Mouse (Mus musculus): Measurements from ENCODE around the gene Gucy2e. TPM values are rescaled to one million over a fixed set of nuclear protein-coding genes. Genes with fewer than 3 reads are reported as not detected.

Gene Gucy2e
- total RNA-seq, 2 experiments from 2014 or later, result 2.1 to 2.3 TPM

- TF ChIP-seq CTCF (conservative IDR thresholded peaks at IDR 0.05), result no peak
- Histone ChIP-seq H3K27ac (no peak overlapping the region), H3K4me3 (no peak overlapping the region)
- no peak for DNase-seq (ENCODE audit: low spot score in 2 of 2)
These were observed 11.1 kb downstream of the Gucy2e start for GRCm38 (mm10) chr11:69225715-69226114.

- TF ChIP-seq CTCF (conservative IDR thresholded peaks at IDR 0.05), result no peak
- DNase-seq (ENCODE audit: low spot score in 2 of 2), result no peak
- Histone ChIP-seq H3K27ac (peak overlapping the region; percentile 58; the same call in 1 of the 2 replicates), H3K4me3 (no peak overlapping the region)
These were observed 13.7 kb downstream of the Gucy2e start for GRCm38 (mm10) chr11:69223101-69223500.

- TF ChIP-seq CTCF (conservative IDR thresholded peaks at IDR 0.05), result no peak
- Histone ChIP-seq H3K4me3 (no peak overlapping the region), H3K27ac (no peak overlapping the region)
- DNase-seq (ENCODE audit: low spot score in 2 of 2), result no peak
These were observed 15.8 kb downstream of the Gucy2e start for GRCm38 (mm10) chr11:69221070-69221469.

- no peak for DNase-seq (ENCODE audit: low spot score in 2 of 2)
- Histone ChIP-seq H3K27ac (no peak overlapping the region), H3K4me3 (no peak overlapping the region)
- TF ChIP-seq CTCF (conservative IDR thresholded peaks at IDR 0.05), result no peak
These were observed 18.2 kb downstream of the Gucy2e start for GRCm38 (mm10) chr11:69218661-69219060.

GRCm38 (mm10) chr11:69217411-69217810 is 19.4 kb downstream of the Gucy2e start:
- no peak overlapping the region for H3K27ac ChIP-seq
- DNase-seq (ENCODE audit: low spot score in 2 of 2), result no peak
- no peak for TF ChIP-seq CTCF (conservative IDR thresholded peaks at IDR 0.05)
- H3K4me3 ChIP-seq, result no peak overlapping the region

- peak; percentile 68 to 80 for DNase-seq (ENCODE audit: low spot score in 2 of 2)
- H3K4me3 ChIP-seq, result peak overlapping the region; percentile 57
- H3K27ac ChIP-seq, result peak overlapping the region; percentile 82
- no peak for TF ChIP-seq CTCF (conservative IDR thresholded peaks at IDR 0.05)
These were observed 25.4 kb downstream of the Gucy2e start for GRCm38 (mm10) chr11:69211431-69211830.

GRCm38 (mm10) chr11:69202469-69203230 is 34.2 kb downstream of the Gucy2e start:
- Histone ChIP-seq H3K4me3 (no peak overlapping the region), H3K27ac (no peak overlapping the region)
- no peak for DNase-seq (ENCODE audit: low spot score in 2 of 2)
- TF ChIP-seq CTCF (conservative IDR thresholded peaks at IDR 0.05), result no peak

- Histone ChIP-seq H3K27ac (no peak overlapping the region), H3K4me3 (no peak overlapping the region)
- no peak for DNase-seq (ENCODE audit: low spot score in 2 of 2)
- TF ChIP-seq CTCF (conservative IDR thresholded peaks at IDR 0.05), result no peak
These were observed 36.6 kb downstream of the Gucy2e start for GRCm38 (mm10) chr11:69200231-69200630.

GRCm38 (mm10) chr11:69199251-69199650 is 37.6 kb downstream of the Gucy2e start:
- no peak for TF ChIP-seq CTCF (conservative IDR thresholded peaks at IDR 0.05)
- Histone ChIP-seq H3K27ac (no peak overlapping the region), H3K4me3 (no peak overlapping the region)
- DNase-seq (ENCODE audit: low spot score in 2 of 2), result no peak

- Histone ChIP-seq H3K4me3 (peak within 1 kb of the TSS; percentile 50), H3K27ac (peak within 1 kb of the TSS; percentile 39; the same call in 1 of the 2 replicates)
- no peak for DNase-seq (ENCODE audit: low spot score in 2 of 2)
- TF ChIP-seq CTCF (conservative IDR thresholded peaks at IDR 0.05), result no peak
These were observed 39.1 kb downstream of the Gucy2e start, which contains the start of gene Alox8 for GRCm38 (mm10) chr11:69197743-69198142. Gene Alox8 (minus strand): TSS chr11:69197843.

GRCm38 (mm10) chr11:69197194-69197593 is 39.6 kb downstream of the Gucy2e start:
- DNase-seq (ENCODE audit: low spot score in 2 of 2), result no peak

GRCm38 (mm10) chr11:69196766-69197165 is 40.1 kb downstream of the Gucy2e start:
- Histone ChIP-seq H3K4me3 (peak overlapping the region; percentile 50), H3K27ac (peak overlapping the region; percentile 39; the same call in 1 of the 2 replicates)
- DNase-seq (ENCODE audit: low spot score in 2 of 2), result no peak
- TF ChIP-seq CTCF (conservative IDR thresholded peaks at IDR 0.05), result peak; percentile 42

More at GRCm38 (mm10) chr11:69197194-69197593, 39.6 kb downstream of the Gucy2e start:
- H3K27ac ChIP-seq, result peak overlapping the region; percentile 39; the same call in 1 of the 2 replicates
- peak overlapping the region; percentile 50 for H3K4me3 ChIP-seq
- TF ChIP-seq CTCF (conservative IDR thresholded peaks at IDR 0.05), result no peak

GRCm38 (mm10) chr11:69192840-69193239 is 44.0 kb downstream of the Gucy2e start:
- no peak overlapping the region for H3K4me3 ChIP-seq
- no peak overlapping the region for H3K27ac ChIP-seq
- peak in 1 of 2 experiments; percentile 56 for DNase-seq (ENCODE audit: low spot score in 2 of 2)
- TF ChIP-seq CTCF (conservative IDR thresholded peaks at IDR 0.05), result peak; percentile 96

GRCm38 (mm10) chr11:69185936-69186335 is 50.9 kb downstream of the Gucy2e start:
- Histone ChIP-seq H3K4me3 (no peak overlapping the region), H3K27ac (no peak overlapping the region)
- no peak for TF ChIP-seq CTCF (conservative IDR thresholded peaks at IDR 0.05)
- no peak for DNase-seq (ENCODE audit: low spot score in 2 of 2)

All from layer of hippocampus, adult 2 months (tissue).